Mouse (Mus musculus) cerebellum, adult 2 months (tissue): ENCODE measurements at regions not wholly inside any gene's neighbourhood (a gene's known extent, or its start where the extent isn't known, plus 50 kb on each side); places are given as distances from the start of the nearest gene placed in this dataset.

ENCODE experiments used
- CTCF ChIP-seq: fragments of 200-500 bp; IDR thresholded peaks from 2 replicates; pipeline ENCODE4 v1.5.1; 2011; ENCODE audit warnings: low read depth, mild to moderate bottlenecking, control low read depth, low read length, moderate library complexity, borderline replicate concordance; ENCODE audit not compliant: insufficient read depth
- POLR2A ChIP-seq: fragments of 200-500 bp; IDR thresholded peaks from 2 replicates; pipeline ENCODE4 v1.6.1; 2011; ENCODE audit warnings: low read length, control low read depth, borderline replicate concordance; ENCODE audit not compliant: insufficient read depth

DNA sequence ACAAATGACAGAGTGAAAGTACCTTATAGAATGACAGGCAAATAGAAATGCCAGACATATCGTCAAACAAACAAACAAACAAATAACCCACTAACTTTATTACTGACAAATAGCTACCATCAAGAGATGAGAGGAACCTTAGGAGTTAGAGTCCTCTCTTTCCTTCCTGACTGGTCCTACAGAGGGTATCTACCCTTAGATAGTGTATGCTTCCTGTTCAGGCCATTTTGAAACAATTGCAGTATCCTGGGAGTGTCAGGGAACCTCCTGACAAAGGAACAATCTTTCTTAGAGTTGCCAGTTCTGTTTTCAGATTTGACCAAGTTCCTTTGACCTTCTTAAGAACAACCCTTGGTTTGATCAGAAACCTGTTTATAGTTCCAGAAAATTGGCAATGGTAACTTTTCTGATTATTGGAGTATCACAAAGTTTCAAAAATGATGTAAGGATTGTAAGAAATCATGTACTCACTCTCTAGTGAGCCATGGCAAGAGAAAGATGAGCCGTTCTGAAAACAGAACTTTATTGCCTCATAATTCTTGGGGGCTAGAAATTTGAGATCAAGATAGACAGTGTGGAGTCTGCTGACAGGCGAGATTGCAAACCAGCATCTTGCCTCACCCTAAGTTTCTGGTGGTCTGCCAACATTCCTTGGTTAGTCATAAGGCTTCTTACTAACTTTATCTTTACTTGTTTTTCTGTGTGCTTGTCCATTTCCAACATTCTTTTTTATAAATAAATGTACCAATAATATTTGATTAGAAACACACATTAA is 1170.0 kb upstream of the Cited2 start:
- TF ChIP-seq POLR2A (no peak), CTCF (no peak)
